Mouse (Mus musculus) CD4-positive naive resting alpha-beta T cell, adult 76 days (primary cell): ENCODE results near the gene Farsb. TPM values are rescaled to one million over a fixed set of nuclear protein-coding genes. Genes with fewer than 3 reads are reported as not detected.

Experiments
- total RNA-seq: library from RNA; stranded (reverse); gene quantifications from one replicate; pipeline ENCODE4 v1.2.4, GENCODE M21; 2023

Farsb gene
- total RNA-seq = 44.2 TPM

GRCm38 (mm10) chr1:78488752-78489492 is at the start of gene Farsb:
TSS of gene Farsb (minus strand) at chr1:78488897.

GRCm38 (mm10) chr1:78511621-78512160 is 23.0 kb upstream of the Farsb start, which contains the start of gene BC035947:
TSS of gene BC035947 (minus strand) at chr1:78512158.

GRCm38 (mm10) chr1:78510862-78511261 is 22.2 kb upstream of the Farsb start, which contains the start of gene Mogat1:
TSS of gene Mogat1 (plus strand) at chr1:78510991.

Other genes starting within 250 kb of the Farsb start
- not detected for gene Sgpp2, start 178.6 kb downstream of the Farsb start, total RNA-seq
- gene Mogat1, start 22.1 kb upstream of the Farsb start, total RNA-seq = not detected
- not detected for gene BC035947, start 23.3 kb upstream of the Farsb start, total RNA-seq
- 16.1 TPM for gene Acsl3, start 168.9 kb upstream of the Farsb start, total RNA-seq
- 46.0 TPM for gene Utp14b, start 169.1 kb upstream of the Farsb start, total RNA-seq